Mouse (Mus musculus) c-Kit-positive CD71-positive TER-119-negative erythroid progenitor cells, embryonic 14.5 days (primary cell): ENCODE measurements around the gene Fam117b.

Experiments
- DNase-seq: peaks from one replicate; pipeline ENCODE4 v3.0.0-alpha.2; 2013; ENCODE audit warnings: low read depth

The Fam117b gene

GRCm38 (mm10) chr1:59986626-59987025 is 73.8 kb downstream of the Fam117b start:
- DNase-seq = no peak

GRCm38 (mm10) chr1:59987399-59988040 is 74.7 kb downstream of the Fam117b start:
- DNase-seq = no peak

- no peak for DNase-seq
Measured at GRCm38 (mm10) chr1:59995646-59996045, 82.8 kb downstream of the Fam117b start.

- no peak for DNase-seq
Measured at GRCm38 (mm10) chr1:59997352-59997751, 84.5 kb downstream of the Fam117b start.

- no peak for DNase-seq
Measured at GRCm38 (mm10) chr1:60000319-60000718, 87.5 kb downstream of the Fam117b start.

GRCm38 (mm10) chr1:60007337-60007736 is 94.5 kb downstream of the Fam117b start:
- no peak for DNase-seq

GRCm38 (mm10) chr1:60008743-60009142 is 95.9 kb downstream of the Fam117b start:
- no peak for DNase-seq

GRCm38 (mm10) chr1:60013779-60014178 is 101.0 kb downstream of the Fam117b start:
- DNase-seq = no peak

GRCm38 (mm10) chr1:60015511-60015910 is 102.7 kb downstream of the Fam117b start:
- no peak for DNase-seq

GRCm38 (mm10) chr1:60016136-60016611 is 103.4 kb downstream of the Fam117b start:
- no peak for DNase-seq

GRCm38 (mm10) chr1:60017031-60017469 is 104.2 kb downstream of the Fam117b start:
- no peak for DNase-seq
